Mouse (Mus musculus): ENCODE results near the gene Adh6a. TPM values are rescaled to one million over a fixed set of nuclear protein-coding genes. Genes with fewer than 3 reads are reported as not detected.
"Not testable (repeated sequence)": the region's sequence is repeated elsewhere in the genome, so short reads cannot be mapped to it uniquely, and the experiment has no call there.

Adh6a gene
- polyA plus RNA-seq, 1 experiment from 2014 or later = 0.14 TPM

DNA sequence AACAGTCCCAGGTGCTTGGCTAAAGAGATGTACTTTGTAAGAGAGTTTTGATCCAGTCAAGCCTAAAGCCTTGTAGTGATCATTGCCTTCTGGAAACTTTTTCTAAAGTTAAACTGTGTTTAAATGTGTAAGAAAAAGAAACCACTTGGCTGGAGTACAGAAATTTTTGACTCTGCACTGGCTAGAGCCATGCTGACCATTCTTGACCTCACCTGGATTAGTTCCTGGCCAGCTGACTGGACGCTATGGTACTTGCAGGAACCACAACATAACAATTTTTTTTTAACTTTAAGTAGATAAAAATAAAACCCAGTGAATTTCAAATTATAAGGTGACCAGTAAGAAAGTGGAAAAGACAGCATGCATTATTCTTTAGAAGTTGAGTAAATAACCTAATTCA lies 56.5 kb downstream of the Adh6a start:
- Histone ChIP-seq H3K27me3 (no peaks in the 10 kb centered on the region), H3K9ac (no peak overlapping the region), H3K36me3 (no peaks in the 10 kb centered on the region), H3K9me3 (no peaks in the 10 kb centered on the region), H3K4me1 (no peaks in the 10 kb centered on the region), H3K4me3 (no peak overlapping the region), H3K4me2 (no peak overlapping the region), H3K27ac (no peak overlapping the region)
- 67% methylated on average over 1 of the region's 1 CpGs for WGBS
- ATAC-seq (ENCODE audit: insufficient number of reproducible peaks, low FRiP score, low TSS enrichment, low read depth) = no peak

DNA sequence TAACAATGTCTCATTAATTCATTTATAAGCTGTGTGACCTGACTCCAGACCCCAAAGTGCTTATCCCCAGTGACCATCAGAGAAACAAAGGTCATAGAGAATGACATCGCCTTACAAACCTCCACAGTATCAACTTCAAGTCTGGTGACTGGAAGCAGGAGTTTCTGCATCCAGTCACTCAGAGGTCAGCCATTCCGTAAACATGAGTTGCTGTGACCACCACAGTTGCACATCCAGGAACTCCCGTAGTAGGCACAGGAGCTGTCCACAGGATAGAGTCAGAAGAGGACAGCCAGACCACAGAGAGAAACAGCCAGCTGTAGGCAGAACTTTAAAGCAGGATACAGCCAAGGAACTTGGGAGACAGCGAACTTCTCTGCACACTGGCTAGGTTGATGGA lies 57.2 kb downstream of the Adh6a start:
- not testable (repeated sequence) for H3K27me3 ChIP-seq; H3K36me3 ChIP-seq; ATAC-seq (ENCODE audit: insufficient number of reproducible peaks, low FRiP score, low TSS enrichment, low read depth); H3K4me2 ChIP-seq; H3K4me1 ChIP-seq; H3K9me3 ChIP-seq; H3K4me3 ChIP-seq; H3K9ac ChIP-seq; H3K27ac ChIP-seq
- WGBS = 72% methylated on average over 4 of the region's 4 CpGs

GRCm38 (mm10) chr3:138373920-138374319 lies 60.8 kb downstream of the Adh6a start:
- Histone ChIP-seq H3K27ac (no peak overlapping the region), H3K4me1 (no peaks in the 10 kb centered on the region), H3K4me2 (no peak overlapping the region)

GRCm38 (mm10) chr3:138375148-138375547 lies 62.1 kb downstream of the Adh6a start:
- Histone ChIP-seq H3K4me3 (no peak overlapping the region), H3K9ac (no peak overlapping the region), H3K27ac (no peak overlapping the region), H3K4me1 (no peaks in the 10 kb centered on the region), H3K36me3 (no peaks in the 10 kb centered on the region), H3K9me3 (no peaks in the 10 kb centered on the region), H3K27me3 (no peaks in the 10 kb centered on the region), H3K4me2 (no peak overlapping the region)
- WGBS = 83% methylated on average over 2 of the region's 2 CpGs
- ATAC-seq (ENCODE audit: insufficient number of reproducible peaks, low FRiP score, low TSS enrichment, low read depth) = no peak

More at GRCm38 (mm10) chr3:138373920-138374319, 60.8 kb downstream of the Adh6a start:
- H3K36me3 ChIP-seq = no peaks in the 10 kb centered on the region
- no peaks in the 10 kb centered on the region for H3K27me3 ChIP-seq
- 83% methylated on average over 4 of the region's 4 CpGs for WGBS
- ATAC-seq (ENCODE audit: insufficient number of reproducible peaks, low FRiP score, low TSS enrichment, low read depth) = no peak
- H3K4me3 ChIP-seq = no peak overlapping the region
- no peaks in the 10 kb centered on the region for H3K9me3 ChIP-seq
- no peak overlapping the region for H3K9ac ChIP-seq

Other genes starting within 250 kb of the Adh6a start
- gene 1110002E22Rik, start 248.2 kb upstream of the Adh6a start, polyA plus RNA-seq (2015; fragmentation: Nextera tagmentation; extraction: Ambion mirVana) = 2.8 and 6.4 TPM in 2 replicates
- 0.26 and 0.32 TPM in 2 replicates for gene Gm5105, start 245.9 kb upstream of the Adh6a start, polyA plus RNA-seq (2015; fragmentation: Nextera tagmentation; extraction: Ambion mirVana)
- 9.0 and 9.9 TPM in 2 replicates for gene Trmt10a, start 169.8 kb upstream of the Adh6a start, polyA plus RNA-seq (2015; fragmentation: Nextera tagmentation; extraction: Ambion mirVana)
- gene Mttp, start 168.3 kb upstream of the Adh6a start, polyA plus RNA-seq (2015; fragmentation: Nextera tagmentation; extraction: Ambion mirVana) = 6.2 and 6.8 TPM in 2 replicates
- 0.10 TPM in 1 of 2 replicates, not detected in the other for gene 4930579F01Rik, start 119.5 kb upstream of the Adh6a start, polyA plus RNA-seq (2015; fragmentation: Nextera tagmentation; extraction: Ambion mirVana)
- 4.1 and 5.2 TPM in 2 replicates for gene Adh7, start 95.5 kb upstream of the Adh6a start, polyA plus RNA-seq (2015; fragmentation: Nextera tagmentation; extraction: Ambion mirVana)
- 44.7 and 62.9 TPM in 2 replicates for gene Adh1, start 52.3 kb upstream of the Adh6a start, polyA plus RNA-seq (2015; fragmentation: Nextera tagmentation; extraction: Ambion mirVana)
- 2.3 and 2.5 TPM in 2 replicates for gene Adh6b, start 28.5 kb downstream of the Adh6a start, polyA plus RNA-seq (2015; fragmentation: Nextera tagmentation; extraction: Ambion mirVana)
- 0.18 TPM in 1 of 2 replicates, not detected in the other for gene Adh4, start 102.2 kb downstream of the Adh6a start, polyA plus RNA-seq (2015; fragmentation: Nextera tagmentation; extraction: Ambion mirVana)
- 154 and 166 TPM in 2 replicates for gene Adh5, start 129.8 kb downstream of the Adh6a start, polyA plus RNA-seq (2015; fragmentation: Nextera tagmentation; extraction: Ambion mirVana)
- 38.5 and 38.9 TPM in 2 replicates for gene Metap1, start 176.2 kb downstream of the Adh6a start, polyA plus RNA-seq (2015; fragmentation: Nextera tagmentation; extraction: Ambion mirVana)
- 297 and 325 TPM in 2 replicates for gene Eif4e, start 212.9 kb downstream of the Adh6a start, polyA plus RNA-seq (2015; fragmentation: Nextera tagmentation; extraction: Ambion mirVana)

Data from limb, embryonic 15.5 days (tissue).